Mouse (Mus musculus): ENCODE measurements at regions not wholly inside any gene's neighbourhood (a gene's known extent, or its start where the extent isn't known, plus 50 kb on each side); places are given as distances from the start of the nearest gene placed in this dataset.
"Not testable (repeated sequence)": the region's sequence is repeated elsewhere in the genome, so short reads cannot be mapped to it uniquely, and the experiment has no call there.

DNA sequence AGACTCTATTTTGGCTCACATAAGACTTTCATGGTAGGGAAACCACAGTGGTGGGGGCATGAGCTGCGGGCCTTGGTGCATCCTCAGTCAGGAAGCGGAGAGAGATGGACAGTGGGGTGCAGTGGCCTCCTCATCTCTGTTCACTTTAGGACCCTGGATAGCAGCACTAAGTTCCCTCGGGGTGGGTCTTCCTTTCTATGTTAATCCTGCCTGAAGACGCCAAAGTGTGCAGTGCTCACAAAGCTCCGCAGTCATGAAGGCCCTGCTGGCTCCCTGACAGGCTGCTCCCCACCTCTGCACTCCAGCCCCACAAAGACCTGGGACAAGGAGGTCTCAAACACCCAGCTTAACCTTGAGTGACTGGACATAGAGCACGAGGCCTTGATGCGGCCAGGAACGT is 56.8 kb downstream of the Sox1 start:
- H3K9ac ChIP-seq, result no peak overlapping the region
- WGBS, result 55% methylated on average over 8 of the region's 8 CpGs
- no peak overlapping the region for H3K4me3 ChIP-seq (replicated peaks)
- H3K4me1 ChIP-seq (replicated peaks), result no peaks in the 10 kb centered on the region
- peaks cover 19% of the 10 kb centered on the region for H3K27me3 ChIP-seq (replicated peaks)
- H3K4me2 ChIP-seq (replicated peaks), result no peak overlapping the region
- H3K36me3 ChIP-seq, result no peaks in the 10 kb centered on the region
- no peak for ATAC-seq
- H3K9me3 ChIP-seq, result no peaks in the 10 kb centered on the region
- no peak overlapping the region for H3K27ac ChIP-seq

DNA sequence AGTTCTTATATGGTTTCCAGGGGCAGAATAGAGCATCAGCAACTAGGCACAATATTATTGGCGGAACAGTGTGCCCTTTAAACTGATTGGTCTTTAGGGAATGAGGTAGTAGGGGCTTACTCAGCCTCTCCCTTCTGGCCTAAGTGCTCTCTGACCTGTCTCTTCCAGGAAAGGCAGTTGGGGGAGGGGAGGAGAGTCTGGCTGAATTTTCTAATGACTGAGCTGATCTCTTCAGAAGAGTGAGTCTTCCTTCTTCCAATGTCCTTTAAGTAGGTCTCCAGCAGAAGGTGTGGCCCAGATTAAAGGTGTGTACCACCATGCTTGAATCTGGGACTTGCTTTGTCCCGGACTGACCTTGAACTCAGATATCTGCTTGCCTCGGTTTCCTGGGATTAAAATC is 60.3 kb downstream of the Sox1 start:
- not testable (repeated sequence) for H3K9me3 ChIP-seq

DNA sequence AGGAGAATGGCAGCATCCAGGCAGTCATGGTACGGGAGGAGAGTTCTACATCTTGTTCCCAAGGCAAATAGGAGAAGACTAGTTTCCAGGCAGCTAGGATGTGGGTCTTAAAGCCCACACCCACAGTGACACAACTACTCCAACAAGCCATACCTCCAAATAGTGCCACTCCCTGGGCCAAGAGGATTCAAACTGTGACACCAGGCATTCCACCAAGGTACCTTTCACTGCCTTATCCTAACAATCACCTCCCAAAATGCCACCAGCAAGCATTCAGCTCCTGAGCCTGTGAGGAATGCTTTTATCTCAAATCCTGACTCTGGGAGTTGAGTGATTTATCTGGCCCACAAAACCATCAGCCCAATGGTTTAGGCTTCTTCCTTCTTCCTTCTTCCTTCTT is 61.2 kb downstream of the Sox1 start:
- Histone ChIP-seq H3K9ac (no peak overlapping the region), H3K27ac (no peak overlapping the region), H3K27me3 (replicated peaks) (no peaks in the 10 kb centered on the region), H3K9me3 (no peaks in the 10 kb centered on the region), H3K4me3 (replicated peaks) (no peak overlapping the region), H3K4me2 (replicated peaks) (no peak overlapping the region), H3K36me3 (no peaks in the 10 kb centered on the region), H3K4me1 (replicated peaks) (no peaks in the 10 kb centered on the region)
- ATAC-seq, result no peak
- WGBS, result 85% methylated on average over 1 of the region's 1 CpGs

More for the DNA sequence above, 60.3 kb downstream of the Sox1 start:
- not testable (repeated sequence) for H3K27ac ChIP-seq; H3K9ac ChIP-seq; H3K36me3 ChIP-seq; H3K4me2 ChIP-seq (replicated peaks); H3K4me1 ChIP-seq (replicated peaks); H3K27me3 ChIP-seq (replicated peaks); ATAC-seq; H3K4me3 ChIP-seq (replicated peaks)
- 95% methylated on average over 3 of the region's 3 CpGs for WGBS

DNA sequence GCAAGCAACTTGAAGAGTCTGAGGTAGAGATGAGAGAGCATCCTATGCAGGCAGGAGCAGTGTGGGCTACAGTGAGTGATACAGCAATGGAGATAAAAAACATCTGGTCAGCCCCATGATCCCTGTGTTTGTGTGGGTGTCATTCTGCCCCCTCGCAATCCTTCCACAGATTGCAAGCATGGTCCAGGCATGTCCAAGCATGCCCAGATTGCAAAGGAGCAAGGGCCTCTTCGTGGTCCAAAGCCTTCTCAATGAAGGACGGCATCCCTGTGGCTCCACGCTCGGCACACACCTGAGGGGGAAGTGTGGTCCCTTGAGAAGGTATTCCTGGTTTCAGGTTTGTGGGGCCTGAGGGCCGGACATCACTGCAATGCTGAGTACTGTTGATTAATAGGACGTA is 61.9 kb downstream of the Sox1 start:
- no peaks in the 10 kb centered on the region for H3K4me1 ChIP-seq (replicated peaks)
- 68% methylated on average over 7 of the region's 7 CpGs for WGBS
- no peak overlapping the region for H3K4me3 ChIP-seq (replicated peaks)
- ATAC-seq, result no peak
- H3K36me3 ChIP-seq, result no peaks in the 10 kb centered on the region
- H3K27ac ChIP-seq, result no peak overlapping the region
- H3K4me2 ChIP-seq (replicated peaks), result no peak overlapping the region
- no peak overlapping the region for H3K9ac ChIP-seq
- H3K9me3 ChIP-seq, result no peaks in the 10 kb centered on the region
- H3K27me3 ChIP-seq (replicated peaks), result no peaks in the 10 kb centered on the region

DNA sequence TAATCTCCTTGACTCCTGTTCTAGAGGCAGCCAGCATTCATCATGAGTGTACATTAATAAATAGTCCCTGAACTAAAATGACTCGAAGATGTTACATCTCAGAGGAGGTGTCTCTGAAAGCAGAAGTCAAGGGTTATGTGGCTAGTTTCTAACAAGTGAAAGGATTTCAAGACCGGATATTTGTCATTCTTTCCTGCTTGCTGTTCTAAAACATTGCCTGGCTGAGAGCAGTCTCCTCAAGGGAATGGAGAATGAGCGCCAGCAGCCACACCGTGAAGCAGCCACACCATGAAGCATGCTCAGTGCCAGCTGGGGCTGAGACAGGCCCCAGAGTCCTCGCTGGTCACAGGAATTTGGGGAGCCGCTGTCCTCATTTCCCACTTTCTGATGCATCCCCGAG is 71.8 kb downstream of the Sox1 start:
- H3K4me2 ChIP-seq (replicated peaks), result no peak overlapping the region
- WGBS, result 77% methylated on average over 7 of the region's 7 CpGs
- no peak for ATAC-seq
- no peaks in the 10 kb centered on the region for H3K4me1 ChIP-seq (replicated peaks)
- no peaks in the 10 kb centered on the region for H3K9me3 ChIP-seq
- H3K9ac ChIP-seq, result no peak overlapping the region
- H3K4me3 ChIP-seq (replicated peaks), result no peak overlapping the region
- H3K36me3 ChIP-seq, result no peaks in the 10 kb centered on the region
- H3K27me3 ChIP-seq (replicated peaks), result no peaks in the 10 kb centered on the region
- no peak overlapping the region for H3K27ac ChIP-seq

DNA sequence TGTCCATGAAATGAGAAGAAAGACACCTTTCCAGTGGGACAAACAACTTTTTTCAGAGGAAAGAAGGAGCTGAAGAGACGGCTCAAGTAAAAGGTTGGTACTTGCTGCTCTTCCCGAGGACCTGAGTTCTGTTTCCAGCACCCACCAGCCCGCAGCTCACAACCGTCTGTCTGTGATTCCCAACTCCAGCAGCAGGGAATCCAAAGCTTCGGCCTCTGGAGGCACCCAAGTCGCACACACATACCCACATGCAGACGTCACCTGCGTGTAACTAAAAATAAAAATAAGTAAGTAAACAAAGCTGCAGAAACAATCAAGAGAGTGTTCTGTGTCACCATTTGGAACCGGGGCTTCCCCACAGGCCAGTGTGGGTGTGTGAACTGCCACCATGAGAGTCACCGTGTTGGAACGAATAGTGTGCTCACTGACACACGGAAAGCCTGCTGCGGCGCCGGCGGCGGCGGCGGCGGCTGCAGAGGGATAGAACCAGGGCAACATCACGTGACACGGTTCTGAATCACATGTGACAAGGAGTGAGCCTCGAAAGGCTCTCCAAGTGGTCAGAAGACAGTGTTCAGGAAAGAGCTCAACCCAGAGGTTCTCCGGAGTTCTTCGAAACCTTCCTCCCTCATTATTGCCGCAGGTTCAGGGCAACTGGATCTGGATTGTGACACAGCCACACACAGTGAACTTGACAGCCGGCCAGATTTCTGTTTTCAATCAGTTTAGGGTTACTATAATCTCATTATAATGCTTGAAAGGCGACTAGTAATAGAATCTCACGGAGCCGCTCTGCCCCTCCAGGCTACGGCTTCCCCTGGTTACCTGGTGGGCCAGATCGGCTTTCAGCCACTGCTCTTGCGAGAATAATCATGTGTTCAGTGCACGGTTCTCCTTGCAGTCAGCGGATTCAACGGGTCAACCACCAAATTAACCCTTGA is 72.6 kb downstream of the Sox1 start:
- 76% methylated on average over 36 of the region's 36 CpGs for WGBS
- ATAC-seq, result no peak
- Histone ChIP-seq H3K27ac (no peak overlapping the region), H3K27me3 (replicated peaks) (no peaks in the 10 kb centered on the region), H3K4me1 (replicated peaks) (no peaks in the 10 kb centered on the region), H3K4me2 (replicated peaks) (no peak overlapping the region), H3K36me3 (no peaks in the 10 kb centered on the region), H3K4me3 (replicated peaks) (no peak overlapping the region), H3K9me3 (no peaks in the 10 kb centered on the region), H3K9ac (no peak overlapping the region)

DNA sequence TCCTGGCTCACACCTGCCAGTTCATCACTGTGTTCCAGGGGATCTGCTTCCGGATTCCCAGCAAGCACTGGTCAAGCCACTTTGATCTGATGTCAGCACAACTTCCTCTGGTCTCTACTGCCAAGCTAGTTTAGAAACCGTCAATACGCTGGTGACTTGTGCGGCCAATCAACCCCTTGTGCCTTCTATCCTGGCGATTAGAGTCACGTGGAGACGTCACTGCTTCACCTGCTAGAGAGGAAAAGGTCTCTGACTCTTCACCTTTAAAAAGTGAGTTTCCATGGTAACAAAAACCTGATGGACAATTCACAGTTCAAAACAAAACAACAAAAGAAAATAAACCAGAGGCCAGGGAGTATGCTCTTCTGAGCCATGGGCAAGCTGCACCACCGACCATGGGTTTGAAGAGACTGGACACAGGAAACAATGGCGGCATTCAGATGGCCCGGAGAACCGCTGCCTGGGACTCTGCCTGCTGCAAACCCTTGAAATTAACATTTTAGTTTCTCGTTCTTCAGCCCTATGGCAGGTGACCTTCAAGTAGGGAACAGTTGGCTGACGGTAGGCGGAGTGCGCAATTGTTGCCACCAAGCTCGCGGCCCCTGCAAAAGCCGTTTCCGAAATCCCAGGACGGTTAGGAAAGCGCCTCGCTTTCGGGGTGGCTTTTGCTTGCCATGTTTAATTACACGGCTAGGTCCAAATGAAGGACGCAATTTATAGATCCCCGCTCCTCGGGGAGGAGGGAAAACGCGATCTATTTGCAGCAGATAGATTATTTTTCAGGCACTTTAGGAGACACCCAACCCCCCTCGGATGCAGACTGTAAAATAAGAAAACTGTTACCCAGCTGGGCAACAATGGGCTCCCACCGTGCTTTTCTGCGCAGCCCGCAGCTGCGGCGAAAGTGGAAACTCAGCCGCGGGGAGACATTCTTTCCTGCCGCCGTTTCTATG is 82.6 kb downstream of the Sox1 start:
- Histone ChIP-seq H3K4me2 (replicated peaks) (peak overlapping the region; percentile 52), H3K9ac (no peak overlapping the region), H3K4me1 (replicated peaks) (0 out of 2 replicates have a peak, but pooled peaks cover 3% of the 10 kb centered on the region), H3K27me3 (replicated peaks) (peaks cover 43% of the 10 kb centered on the region), H3K27ac (no peak overlapping the region), H3K9me3 (no peaks in the 10 kb centered on the region), H3K36me3 (no peaks in the 10 kb centered on the region), H3K4me3 (replicated peaks) (peak overlapping the region; percentile 12; the same call in 1 of the 2 replicates)
- WGBS, result 10% methylated on average over 39 of the region's 39 CpGs
- no peak for ATAC-seq

DNA sequence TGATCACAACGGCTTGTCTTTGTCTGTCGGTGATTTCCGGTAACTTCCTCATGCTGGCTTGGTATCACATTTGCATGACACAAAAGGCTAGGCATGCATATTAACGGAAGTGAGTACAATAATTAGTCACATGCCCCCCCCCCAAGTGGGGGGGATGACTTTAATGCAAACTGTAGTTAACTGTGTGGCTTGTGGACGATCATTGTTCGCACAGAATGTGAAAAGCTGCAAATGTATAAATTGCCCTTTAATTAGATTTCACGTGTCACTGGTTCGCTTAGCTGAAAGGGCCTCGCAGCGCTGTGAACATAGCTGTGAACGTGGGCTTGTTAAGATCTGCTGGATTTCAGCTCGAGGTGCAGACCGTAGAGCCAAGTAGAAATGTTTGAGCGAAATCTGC is 86.8 kb downstream of the Sox1 start:
- WGBS, result 83% methylated on average over 14 of the region's 14 CpGs
- Histone ChIP-seq H3K4me2 (replicated peaks) (no peak overlapping the region), H3K4me1 (replicated peaks) (0 out of 2 replicates have a peak, but pooled peaks cover 9% of the 10 kb centered on the region), H3K9me3 (no peaks in the 10 kb centered on the region), H3K4me3 (replicated peaks) (no peak overlapping the region), H3K9ac (no peak overlapping the region), H3K36me3 (no peaks in the 10 kb centered on the region), H3K27ac (no peak overlapping the region), H3K27me3 (replicated peaks) (peaks cover 33% of the 10 kb centered on the region)
- no peak for ATAC-seq

DNA sequence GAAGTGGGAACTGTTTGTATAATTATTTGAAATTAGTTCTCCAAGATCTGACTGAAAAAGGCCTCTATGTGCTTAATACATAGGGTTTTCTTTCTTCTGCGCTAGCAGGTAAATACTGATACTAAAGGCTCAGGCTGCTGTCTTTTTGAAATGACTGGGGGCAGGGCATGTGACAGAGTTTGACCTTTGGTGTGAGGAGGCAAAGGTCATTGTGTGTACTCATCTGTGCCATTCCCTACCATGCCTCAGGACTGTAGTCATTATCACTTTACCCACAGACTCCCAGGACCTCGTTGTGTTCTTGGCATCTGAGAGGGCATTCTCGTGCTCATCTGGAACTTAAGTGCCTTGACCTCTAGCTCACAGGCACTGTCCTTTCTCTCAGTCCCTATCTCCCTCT is 88.5 kb downstream of the Sox1 start:
- Histone ChIP-seq H3K9ac (no peak overlapping the region), H3K9me3 (no peaks in the 10 kb centered on the region), H3K4me1 (replicated peaks) (0 out of 2 replicates have a peak, but pooled peaks cover 6% of the 10 kb centered on the region), H3K4me2 (replicated peaks) (no peak overlapping the region), H3K4me3 (replicated peaks) (no peak overlapping the region), H3K36me3 (no peaks in the 10 kb centered on the region), H3K27ac (no peak overlapping the region), H3K27me3 (replicated peaks) (peaks cover 20% of the 10 kb centered on the region)
- ATAC-seq, result no peak
- WGBS, result 73% methylated on average over 3 of the region's 3 CpGs

DNA sequence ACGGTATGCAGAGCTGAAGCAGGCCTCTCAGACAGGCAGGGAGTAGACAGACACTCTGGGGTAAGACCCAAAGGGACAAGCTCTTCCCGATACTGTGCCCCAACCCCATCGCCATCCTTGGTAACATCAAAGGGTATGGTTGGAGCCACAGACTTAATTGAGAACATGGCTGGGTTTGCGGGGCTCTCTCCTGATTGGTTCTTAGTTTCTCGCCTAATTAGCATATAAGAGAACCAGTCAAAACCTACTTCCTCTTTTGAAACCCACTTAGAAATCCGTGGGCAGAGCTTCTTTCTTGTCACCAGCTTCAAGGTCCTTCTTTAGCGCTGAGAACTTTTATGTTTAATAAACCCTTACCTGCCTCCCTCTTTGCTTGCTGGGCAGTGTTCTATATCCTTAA is 87.5 kb upstream of the Spaca7 start:
- H3K4me1 ChIP-seq (replicated peaks), result 0 out of 2 replicates have a peak, but pooled peaks cover 6% of the 10 kb centered on the region
- H3K36me3 ChIP-seq, result no peaks in the 10 kb centered on the region
- no peak overlapping the region for H3K27ac ChIP-seq
- no peaks in the 10 kb centered on the region for H3K9me3 ChIP-seq
- no peak overlapping the region for H3K4me2 ChIP-seq (replicated peaks)
- H3K9ac ChIP-seq, result no peak overlapping the region
- WGBS, result 80% methylated on average over 7 of the region's 7 CpGs
- ATAC-seq, result no peak
- H3K4me3 ChIP-seq (replicated peaks), result no peak overlapping the region
- H3K27me3 ChIP-seq (replicated peaks), result peaks cover 5% of the 10 kb centered on the region; the same call in 1 of the 2 replicates

DNA sequence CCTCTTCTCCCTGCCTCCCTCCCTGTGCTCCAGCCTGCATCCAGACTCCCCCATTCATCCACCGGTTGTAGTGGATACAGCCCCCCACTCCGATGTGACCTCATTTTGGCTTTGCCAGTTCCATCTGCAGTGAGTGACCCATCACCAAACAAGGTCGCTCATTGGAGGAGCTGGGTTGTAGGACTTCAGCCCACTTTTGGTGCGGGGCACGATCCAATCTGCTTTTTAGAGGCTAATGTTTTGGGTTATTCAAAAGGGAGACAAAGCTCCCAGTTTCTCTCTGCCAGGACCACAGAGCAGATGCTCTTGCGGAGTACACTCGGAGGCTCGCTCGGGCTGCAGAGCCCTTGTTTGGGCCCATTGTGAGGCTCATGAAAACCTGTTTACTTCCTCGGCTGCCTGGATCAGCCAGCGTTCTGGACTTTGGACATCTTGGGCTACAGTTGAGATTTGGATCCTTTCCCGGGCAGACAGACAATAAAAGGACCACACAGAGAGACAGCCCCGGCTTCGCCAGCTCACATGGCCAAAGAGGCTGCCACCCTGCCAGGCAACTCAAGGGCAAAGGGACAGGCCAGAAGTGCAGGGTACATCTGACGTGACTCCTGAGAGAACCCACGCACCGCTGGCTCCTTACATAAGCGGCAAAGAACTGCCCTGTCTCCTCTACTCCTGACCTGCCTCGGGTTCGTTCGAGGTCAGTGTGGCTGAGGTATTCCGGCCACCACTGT is 86.3 kb upstream of the Spaca7 start:
- Histone ChIP-seq H3K36me3 (no peaks in the 10 kb centered on the region), H3K27me3 (replicated peaks) (no peaks in the 10 kb centered on the region), H3K9ac (no peak overlapping the region), H3K4me3 (replicated peaks) (no peak overlapping the region), H3K9me3 (no peaks in the 10 kb centered on the region), H3K4me2 (replicated peaks) (no peak overlapping the region), H3K27ac (no peak overlapping the region), H3K4me1 (replicated peaks) (0 out of 2 replicates have a peak, but pooled peaks cover 6% of the 10 kb centered on the region)
- 58% methylated on average over 22 of the region's 22 CpGs for WGBS
- peak; percentile 36; the same call in 1 of the 2 replicates for ATAC-seq

DNA sequence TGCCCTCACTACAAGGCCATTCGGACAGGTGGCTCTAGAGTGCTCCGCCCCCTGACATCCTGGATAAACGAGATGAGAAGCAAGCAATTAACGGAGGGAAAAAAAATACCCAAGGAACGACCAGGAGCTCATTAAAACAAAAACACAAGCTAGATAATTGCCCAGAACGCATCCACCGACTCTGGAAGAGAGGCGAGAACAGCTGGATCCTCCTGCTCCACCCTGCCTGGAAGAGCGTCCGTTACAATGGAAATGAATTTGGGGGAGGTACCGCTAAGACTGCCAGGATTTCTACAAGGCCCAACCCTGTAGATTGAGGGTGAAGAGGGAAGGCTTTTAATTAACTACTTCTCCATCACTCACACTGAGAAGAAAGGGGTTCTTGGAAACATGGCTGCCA is 85.6 kb upstream of the Spaca7 start:
- 0 out of 2 replicates have a peak, but pooled peaks cover 6% of the 10 kb centered on the region for H3K4me1 ChIP-seq (replicated peaks)
- ATAC-seq, result no peak
- no peaks in the 10 kb centered on the region for H3K36me3 ChIP-seq
- H3K4me2 ChIP-seq (replicated peaks), result no peak overlapping the region
- no peaks in the 10 kb centered on the region for H3K27me3 ChIP-seq (replicated peaks)
- H3K4me3 ChIP-seq (replicated peaks), result no peak overlapping the region
- WGBS, result 50% methylated on average over 11 of the region's 11 CpGs
- H3K27ac ChIP-seq, result no peak overlapping the region
- H3K9me3 ChIP-seq, result no peaks in the 10 kb centered on the region
- no peak overlapping the region for H3K9ac ChIP-seq
